Mouse (Mus musculus): ENCODE data around the gene Ppif. TPM values are rescaled to one million over a fixed set of nuclear protein-coding genes. Genes with fewer than 3 reads are reported as not detected.

Ppif gene
- polyA plus RNA-seq, 1 experiment from 2014 or later, result 93.7 TPM

DNA sequence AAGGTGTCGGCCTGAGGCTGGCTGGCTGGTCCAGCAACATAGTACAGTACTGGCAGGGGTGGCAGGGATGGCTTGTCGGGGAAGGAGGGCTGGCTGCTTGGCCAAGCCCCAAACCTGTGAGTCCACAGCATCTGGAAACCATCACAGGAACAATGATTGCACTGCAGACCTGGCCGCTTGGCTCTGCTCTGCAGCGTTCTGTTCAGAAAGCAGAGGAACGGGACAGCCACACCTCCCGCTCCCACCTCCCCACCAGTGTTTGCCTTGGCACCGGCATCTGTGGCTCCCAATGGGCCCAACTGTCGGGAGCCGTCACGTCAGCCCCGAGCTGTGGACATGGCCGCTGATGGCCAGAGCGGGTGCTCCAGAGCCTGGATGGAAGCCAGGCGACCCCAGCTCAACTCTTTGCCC is 44.6 kb downstream of the Ppif start:
- H3K9me3 ChIP-seq, result no peaks in the 10 kb centered on the region
- no peak overlapping the region for H3K4me3 ChIP-seq
- peaks cover 89% of the 10 kb centered on the region for H3K4me1 ChIP-seq
- 10% methylated on average over 14 of the region's 14 CpGs for WGBS
- ATAC-seq (ENCODE audit: extremely low read depth, insufficient number of reproducible peaks, low FRiP score, low TSS enrichment), result peak; percentile 42
- peak overlapping the region; percentile 61 for H3K9ac ChIP-seq
- H3K4me2 ChIP-seq, result peak overlapping the region; percentile 22; the same call in 1 of the 2 replicates
- peaks cover 38% of the 10 kb centered on the region for H3K36me3 ChIP-seq
- H3K27ac ChIP-seq (replicated peaks), result peak overlapping the region; percentile 97
- no peaks in the 10 kb centered on the region for H3K27me3 ChIP-seq (replicated peaks)

GRCm38 (mm10) chr14:25739957-25740565 is 46.1 kb downstream of the Ppif start:
- WGBS, result 81% methylated on average over 4 of the region's 4 CpGs

GRCm38 (mm10) chr14:25741211-25741610 is 47.3 kb downstream of the Ppif start:
- peak overlapping the region; percentile 19; the same call in 1 of the 2 replicates for H3K9ac ChIP-seq
- 71% methylated on average over 3 of the region's 3 CpGs for WGBS
- H3K27ac ChIP-seq (replicated peaks), result no peak overlapping the region
- ATAC-seq (ENCODE audit: extremely low read depth, insufficient number of reproducible peaks, low FRiP score, low TSS enrichment), result no peak
- H3K36me3 ChIP-seq, result peaks cover 58% of the 10 kb centered on the region
- no peak overlapping the region for H3K4me3 ChIP-seq
- H3K9me3 ChIP-seq, result no peaks in the 10 kb centered on the region
- no peaks in the 10 kb centered on the region for H3K27me3 ChIP-seq (replicated peaks)
- no peak overlapping the region for H3K4me2 ChIP-seq
- peaks cover 83% of the 10 kb centered on the region for H3K4me1 ChIP-seq

More at GRCm38 (mm10) chr14:25739957-25740565, 46.1 kb downstream of the Ppif start:
- no peak overlapping the region for H3K4me2 ChIP-seq
- H3K36me3 ChIP-seq, result peaks cover 53% of the 10 kb centered on the region
- H3K9me3 ChIP-seq, result no peaks in the 10 kb centered on the region
- H3K9ac ChIP-seq, result no peak overlapping the region; the same call in 1 of the 2 replicates
- H3K4me3 ChIP-seq, result no peak overlapping the region
- ATAC-seq (ENCODE audit: extremely low read depth, insufficient number of reproducible peaks, low FRiP score, low TSS enrichment), result no peak
- H3K27ac ChIP-seq (replicated peaks), result 0 out of 2 replicates have a peak overlapping the region, but pooled peaks have one; percentile 8
- H3K27me3 ChIP-seq (replicated peaks), result no peaks in the 10 kb centered on the region
- peaks cover 83% of the 10 kb centered on the region for H3K4me1 ChIP-seq

GRCm38 (mm10) chr14:25741840-25742367 is 48.0 kb downstream of the Ppif start:
- no peak for ATAC-seq (ENCODE audit: extremely low read depth, insufficient number of reproducible peaks, low FRiP score, low TSS enrichment)
- 71% methylated on average over 5 of the region's 5 CpGs for WGBS
- Histone ChIP-seq H3K4me3 (no peak overlapping the region), H3K27me3 (replicated peaks) (no peaks in the 10 kb centered on the region), H3K27ac (replicated peaks) (no peak overlapping the region), H3K9me3 (no peaks in the 10 kb centered on the region), H3K4me1 (peaks cover 83% of the 10 kb centered on the region), H3K36me3 (peaks cover 65% of the 10 kb centered on the region), H3K9ac (no peak overlapping the region), H3K4me2 (no peak overlapping the region)

DNA sequence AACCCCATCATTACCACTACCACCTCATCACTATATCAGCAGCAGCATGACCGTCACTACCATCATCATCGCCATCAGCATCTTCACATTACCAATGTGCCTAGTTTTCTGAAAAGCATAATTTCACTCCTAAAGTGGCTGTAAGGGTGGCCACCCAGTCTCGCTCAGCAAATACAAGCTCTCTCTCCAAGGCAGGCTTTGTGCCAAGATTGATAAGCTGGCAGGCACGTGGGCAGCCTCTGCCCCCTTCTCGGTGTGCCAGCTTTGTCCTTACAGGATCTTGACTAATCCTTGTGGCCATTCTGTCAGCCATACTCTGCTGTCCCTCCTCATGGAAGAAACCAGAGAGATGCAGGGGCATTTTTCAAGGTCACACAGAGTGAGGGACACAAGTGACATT is 49.0 kb downstream of the Ppif start:
- no peak for ATAC-seq (ENCODE audit: extremely low read depth, insufficient number of reproducible peaks, low FRiP score, low TSS enrichment)
- H3K4me1 ChIP-seq, result peaks cover 83% of the 10 kb centered on the region
- no peak overlapping the region for H3K4me2 ChIP-seq
- H3K4me3 ChIP-seq, result no peak overlapping the region
- peak overlapping the region; percentile 30 for H3K27ac ChIP-seq (replicated peaks)
- peaks cover 58% of the 10 kb centered on the region for H3K36me3 ChIP-seq
- H3K9me3 ChIP-seq, result no peaks in the 10 kb centered on the region
- H3K27me3 ChIP-seq (replicated peaks), result no peaks in the 10 kb centered on the region
- 65% methylated on average over 5 of the region's 5 CpGs for WGBS
- H3K9ac ChIP-seq, result no peak overlapping the region

DNA sequence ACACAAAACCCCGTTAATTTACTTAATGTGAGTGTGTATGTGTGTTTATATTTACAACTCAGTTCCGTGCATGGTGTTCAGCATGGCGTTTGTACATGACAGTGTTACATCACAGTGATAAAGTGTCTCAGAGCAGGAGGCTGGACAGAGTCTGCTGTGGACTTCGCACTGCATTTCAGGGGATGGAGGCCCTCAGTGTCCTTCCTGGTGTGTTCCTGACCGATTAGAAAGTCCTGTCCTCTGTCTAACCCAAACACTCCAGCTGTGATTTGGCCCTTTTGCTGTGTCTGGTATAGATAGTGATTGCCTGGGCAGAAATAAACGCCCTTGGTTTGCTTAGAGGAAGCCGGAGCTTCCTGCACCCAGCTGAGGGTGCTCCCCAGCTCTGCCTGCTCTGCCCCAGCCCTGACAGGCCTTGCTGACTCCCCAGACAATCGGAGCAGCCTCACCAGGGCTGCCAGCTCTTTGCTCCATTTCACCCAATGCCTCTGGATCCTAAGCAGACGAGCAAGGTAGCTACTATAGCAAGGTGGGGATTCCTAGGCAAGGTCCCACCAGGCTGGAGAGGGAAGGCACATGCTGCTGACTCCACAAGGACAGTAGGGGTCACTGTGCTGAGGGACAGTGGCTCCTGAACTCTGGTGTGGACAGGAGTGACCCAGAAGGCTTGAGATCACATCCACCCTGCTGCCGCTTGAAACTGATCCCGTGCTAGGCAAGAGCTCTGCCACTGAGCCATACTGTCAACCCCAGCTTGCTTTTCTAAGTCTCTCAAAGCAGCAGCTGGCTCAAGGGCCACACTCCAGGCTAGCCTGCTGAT is 51.6 kb downstream of the Ppif start:
- H3K4me1 ChIP-seq, result peaks cover 84% of the 10 kb centered on the region
- no peak overlapping the region for H3K4me3 ChIP-seq
- H3K36me3 ChIP-seq, result peaks cover 57% of the 10 kb centered on the region
- H3K27me3 ChIP-seq (replicated peaks), result no peaks in the 10 kb centered on the region
- H3K27ac ChIP-seq (replicated peaks), result peak overlapping the region; percentile 62
- WGBS, result 29% methylated on average over 11 of the region's 11 CpGs
- H3K9ac ChIP-seq, result peak overlapping the region; percentile 37; the same call in 1 of the 2 replicates
- no peak overlapping the region for H3K4me2 ChIP-seq
- ATAC-seq (ENCODE audit: extremely low read depth, insufficient number of reproducible peaks, low FRiP score, low TSS enrichment), result no peak
- no peaks in the 10 kb centered on the region for H3K9me3 ChIP-seq

GRCm38 (mm10) chr14:25746371-25746770 is 52.4 kb downstream of the Ppif start:
- peak overlapping the region; percentile 37; the same call in 1 of the 2 replicates for H3K9ac ChIP-seq
- ATAC-seq (ENCODE audit: extremely low read depth, insufficient number of reproducible peaks, low FRiP score, low TSS enrichment), result no peak
- H3K36me3 ChIP-seq, result peaks cover 57% of the 10 kb centered on the region
- H3K27ac ChIP-seq (replicated peaks), result peak overlapping the region; percentile 62; the same call in 1 of the 2 replicates
- no peak overlapping the region for H3K4me2 ChIP-seq
- no peaks in the 10 kb centered on the region for H3K9me3 ChIP-seq
- H3K27me3 ChIP-seq (replicated peaks), result no peaks in the 10 kb centered on the region
- WGBS, result 88% methylated on average over 6 of the region's 6 CpGs
- H3K4me1 ChIP-seq, result peaks cover 84% of the 10 kb centered on the region
- no peak overlapping the region for H3K4me3 ChIP-seq

DNA sequence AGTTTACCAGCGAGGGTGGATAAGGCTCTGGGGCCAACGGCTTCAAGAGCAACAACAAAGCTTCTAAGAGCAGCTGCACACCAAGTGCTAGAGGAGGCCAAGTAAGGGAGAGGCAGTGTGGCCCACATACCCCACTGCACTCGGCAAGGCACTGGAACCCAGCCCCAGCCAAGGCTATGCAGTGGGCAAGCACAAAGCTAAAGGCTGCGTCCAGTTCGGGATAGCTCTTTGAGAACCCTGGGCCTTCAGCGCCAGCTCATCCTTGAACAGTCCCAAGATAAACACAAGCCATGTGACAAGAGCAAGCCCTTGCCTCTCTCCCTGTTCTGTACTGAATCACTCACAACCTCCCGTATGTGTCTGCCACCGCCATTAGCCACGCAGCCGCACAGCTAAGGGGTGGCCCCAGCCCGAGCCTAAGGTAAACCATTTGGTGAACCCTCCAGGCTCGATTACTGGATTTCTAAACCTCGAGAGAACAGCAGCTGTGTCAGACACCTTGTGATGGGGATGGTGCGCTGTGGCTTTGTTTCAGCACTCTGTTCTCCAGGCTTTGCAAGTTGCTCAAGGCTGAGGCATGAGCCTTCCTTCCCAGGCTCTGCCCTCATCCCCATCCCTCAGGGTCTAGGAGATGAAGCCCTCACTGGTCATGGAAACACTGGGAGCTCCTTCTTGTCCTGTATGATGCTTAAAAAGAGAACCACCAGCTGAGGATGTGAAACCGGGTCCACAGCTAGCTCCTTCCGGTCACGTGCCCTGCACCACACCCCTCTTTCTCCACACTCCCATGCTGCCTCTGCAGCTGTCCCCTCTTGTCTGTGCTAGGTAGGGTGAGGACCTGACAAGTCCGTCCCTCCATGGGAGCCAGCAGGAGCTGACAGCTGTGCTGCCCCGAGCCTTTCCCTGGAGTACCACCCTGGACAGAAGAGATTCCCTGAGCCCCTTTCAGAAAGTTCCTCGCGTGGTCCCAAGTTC is 53.3 kb downstream of the Ppif start:
- peaks cover 80% of the 10 kb centered on the region for H3K4me1 ChIP-seq
- ATAC-seq (ENCODE audit: extremely low read depth, insufficient number of reproducible peaks, low FRiP score, low TSS enrichment), result no peak
- H3K4me3 ChIP-seq, result no peak overlapping the region
- H3K4me2 ChIP-seq, result no peak overlapping the region
- peak overlapping the region; percentile 60 for H3K9ac ChIP-seq
- 61% methylated on average over 21 of the region's 21 CpGs for WGBS
- peaks cover 62% of the 10 kb centered on the region for H3K36me3 ChIP-seq
- H3K27me3 ChIP-seq (replicated peaks), result no peaks in the 10 kb centered on the region
- H3K27ac ChIP-seq (replicated peaks), result peak overlapping the region; percentile 40; the same call in 1 of the 2 replicates
- H3K9me3 ChIP-seq, result no peaks in the 10 kb centered on the region

- Histone ChIP-seq H3K36me3 (peaks cover 62% of the 10 kb centered on the region), H3K4me2 (no peak overlapping the region), H3K27ac (replicated peaks) (peak overlapping the region; percentile 40; the same call in 1 of the 2 replicates), H3K9ac (peak overlapping the region; percentile 60), H3K4me3 (no peak overlapping the region), H3K9me3 (no peaks in the 10 kb centered on the region), H3K4me1 (peaks cover 75% of the 10 kb centered on the region), H3K27me3 (replicated peaks) (no peaks in the 10 kb centered on the region)
- ATAC-seq (ENCODE audit: extremely low read depth, insufficient number of reproducible peaks, low FRiP score, low TSS enrichment), result no peak
- 51% methylated on average over 7 of the region's 7 CpGs for WGBS
Observed at GRCm38 (mm10) chr14:25747996-25748756, 54.2 kb downstream of the Ppif start.

Data from heart, embryonic 13.5 days (tissue).